Mouse (Mus musculus) embryonic stem cell, embryonic (primary cell): ENCODE results near the gene Gzmm.

Experiments
- CTCF ChIA-PET, 4 experiments: fragments of 300-600 bp in 2 of 4; fragments of 350-600 bp in 2 of 4; sonication (Branson Sonifier 250); formaldehyde crosslinking; loops; one replicate each; lab custom pipeline; 2022; ENCODE audit warnings: inconsistent platforms in 2 of 4; lab: Charles Lee
- POLR2A ChIA-PET, 4 experiments: fragments of 300-600 bp in 2 of 4; fragments of 350-600 bp in 2 of 4; sonication (Branson Sonifier 250); formaldehyde crosslinking; loops; one replicate each; lab custom pipeline; 2022; ENCODE audit warnings: antibody characterized with exemption in 4 of 4, inconsistent platforms in 1 of 4; lab: Charles Lee

Gene Gzmm

GRCm38 (mm10) chr10:79703541-79703940 lies 14.7 kb downstream of the Gzmm start:
- ChIA-PET CTCF (interaction anchor here in 3 of 4 experiments (0.5 to 2.3 kb wide), 44 partner anchors 8 to 802 kb away, joined by 3 to 23 read pairs (median 4); partner anchors contain the start of genes C2cd4c (in 1 of the 3), Cdc34 (in 1 of the 3), Madcam1 (in 1 of the 3) and Polrmt (in 1 of the 3)), POLR2A (interaction anchor here (0.6 to 8.4 kb wide), 71 partner anchors 9 to 1694 kb away, joined by 3 to 197 read pairs (median 4); partner anchors contain the start of genes Cdc34 (in 3 of the 4), Gzmm (in 2 of the 4), Madcam1 (in 2 of the 4) and Polrmt (in 2 of the 4))

GRCm38 (mm10) chr10:79704065-79704969 lies 15.5 kb downstream of the Gzmm start, which contains the start of gene Bsg:
Bsg (plus strand) TSS chr10:79704491.
- ChIA-PET POLR2A (interaction anchor here (0.6 to 8.4 kb wide), 83 partner anchors 8 to 1695 kb away, joined by 3 to 197 read pairs (median 4); partner anchors contain the start of genes Cdc34 (in 3 of the 4), Gzmm (in 2 of the 4), Madcam1 (in 2 of the 4) and Polrmt (in 2 of the 4)), CTCF (interaction anchor here (0.5 to 2.3 kb wide), 49 partner anchors 8 to 802 kb away, joined by 3 to 23 read pairs (median 4); partner anchors contain the start of genes Madcam1 (in 2 of the 4), C2cd4c (in 1 of the 4), Cdc34 (in 1 of the 4) and Polrmt (in 1 of the 4))

GRCm38 (mm10) chr10:79704970-79705360 lies 16.1 kb downstream of the Gzmm start:
- ChIA-PET POLR2A (interaction anchor here (0.6 to 8.4 kb wide), 29 partner anchors 8 to 401 kb away, joined by 3 to 197 read pairs (median 7); partner anchors contain the start of genes Cdc34 (in 2 of the 4), Gzmm (in 2 of the 4), Tpgs1 (in 2 of the 4) and Med16 (in 1 of the 4)), CTCF (interaction anchor here in 3 of 4 experiments (0.5 to 2.3 kb wide), 9 partner anchors 9 to 75 kb away, joined by 3 to 16 read pairs (median 5); partner anchors contain the start of gene Madcam1 (in 1 of the 3))

- POLR2A ChIA-PET, result interaction anchor here in 3 of 4 experiments (0.6 to 8.4 kb wide), 25 partner anchors 8 to 159 kb away, joined by 3 to 197 read pairs (median 5); partner anchors contain the start of genes Cdc34 (in 2 of the 3), Gzmm (in 2 of the 3), Tpgs1 (in 2 of the 3) and Fgf22 (in 1 of the 3)
- CTCF ChIA-PET, result interaction anchor here in 3 of 4 experiments (0.6 to 1.3 kb wide), 5 partner anchors 13 to 203 kb away, joined by 3 read pairs; partner anchors contain the start of gene Med16 (in 1 of the 3)
Observed at GRCm38 (mm10) chr10:79705951-79706350, 17.1 kb downstream of the Gzmm start.

- POLR2A ChIA-PET, result interaction anchor here in 3 of 4 experiments (0.6 to 8.4 kb wide), 20 partner anchors 8 to 131 kb away, joined by 3 to 197 read pairs (median 7); partner anchors contain the start of genes Cdc34 (in 2 of the 3), Gzmm (in 2 of the 3), Tpgs1 (in 2 of the 3) and Fgf22 (in 1 of the 3)
- CTCF ChIA-PET, result interaction anchor here in 3 of 4 experiments (0.5 to 3.4 kb wide), 8 partner anchors 11 to 184 kb away, joined by 3 to 12 read pairs (median 3); partner anchors contain the start of gene Cfd (in 1 of the 3)
Observed at GRCm38 (mm10) chr10:79706406-79707094, 17.7 kb downstream of the Gzmm start.

- ChIA-PET CTCF (interaction anchor here in 2 of 4 experiments (0.5 to 3.4 kb wide), 8 partner anchors 11 to 184 kb away, joined by 3 to 12 read pairs (median 3); partner anchors contain the start of genes Cdc34 (in 1 of the 2), Cfd (in 1 of the 2) and Polrmt (in 1 of the 2)), POLR2A (interaction anchor here (0.5 to 8.4 kb wide), 21 partner anchors 9 to 154 kb away, joined by 3 to 197 read pairs (median 4); partner anchors contain the start of genes Cdc34 (in 2 of the 4), Gzmm (in 2 of the 4), Polrmt (in 2 of the 4) and Tpgs1 (in 2 of the 4))
Observed at GRCm38 (mm10) chr10:79707162-79707561, 18.3 kb downstream of the Gzmm start.

- ChIA-PET POLR2A (interaction anchor here (0.5 to 8.4 kb wide), 29 partner anchors 10 to 277 kb away, joined by 3 to 197 read pairs (median 4); partner anchors contain the start of genes Cdc34 (in 2 of the 4), Gzmm (in 2 of the 4), Tpgs1 (in 2 of the 4) and Fgf22 (in 1 of the 4)), CTCF (interaction anchor here in 2 of 4 experiments (0.6 to 3.4 kb wide), 8 partner anchors 10 to 113 kb away, joined by 3 to 12 read pairs (median 3); partner anchors contain the start of genes Cdc34 (in 1 of the 2) and Polrmt (in 1 of the 2))
Observed at GRCm38 (mm10) chr10:79707759-79708158, 18.9 kb downstream of the Gzmm start.

- CTCF ChIA-PET, result interaction anchor here in 3 of 4 experiments (0.8 to 3.4 kb wide), 9 partner anchors 9 to 93 kb away, joined by 3 to 12 read pairs (median 4); partner anchors contain the start of gene Polrmt (in 1 of the 3)
- POLR2A ChIA-PET, result interaction anchor here in 2 of 4 experiments (0.7 to 8.4 kb wide), 24 partner anchors 8 to 276 kb away, joined by 3 to 197 read pairs (median 4); partner anchors contain the start of genes Cdc34 (in 2 of the 2), Gzmm (in 2 of the 2), Tpgs1 (in 2 of the 2) and Madcam1 (in 1 of the 2)
Observed at GRCm38 (mm10) chr10:79708668-79709067, 19.8 kb downstream of the Gzmm start.

GRCm38 (mm10) chr10:79709307-79709706 lies 20.5 kb downstream of the Gzmm start:
- CTCF ChIA-PET, result interaction anchor here in 3 of 4 experiments (0.6 to 3.4 kb wide), 14 partner anchors 9 to 114 kb away, joined by 3 to 12 read pairs (median 4); partner anchors contain the start of gene Polrmt (in 1 of the 3)
- POLR2A ChIA-PET, result interaction anchor here in 2 of 4 experiments (0.6 to 8.4 kb wide), 20 partner anchors 9 to 668 kb away, joined by 3 to 197 read pairs (median 4); partner anchors contain the start of genes C2cd4c (in 2 of the 2), Gzmm (in 2 of the 2), Tpgs1 (in 2 of the 2) and Cdc34 (in 1 of the 2)

GRCm38 (mm10) chr10:79712029-79712428 lies 23.2 kb downstream of the Gzmm start:
- ChIA-PET POLR2A (interaction anchor here in 3 of 4 experiments (0.6 to 2.5 kb wide), 10 partner anchors 8 to 1889 kb away, joined by 3 to 9 read pairs (median 3); partner anchors contain the start of genes Bsg (in 1 of the 3), Polrmt (in 1 of the 3) and Ptbp1 (in 1 of the 3)), CTCF (interaction anchor here (0.5 to 1.2 kb wide), 38 partner anchors 8 to 557 kb away, joined by 3 to 10 read pairs (median 4); partner anchors contain the start of genes Madcam1 (in 2 of the 4), Bsg (in 1 of the 4), Cdc34 (in 1 of the 4) and Palm (in 1 of the 4))

GRCm38 (mm10) chr10:79712499-79713126 lies 23.8 kb downstream of the Gzmm start:
- CTCF ChIA-PET, result interaction anchor here (0.5 to 1.0 kb wide), 33 partner anchors 9 to 557 kb away, joined by 3 to 10 read pairs (median 4); partner anchors contain the start of genes Bsg (in 1 of the 4), Cdc34 (in 1 of the 4), Madcam1 (in 1 of the 4) and Palm (in 1 of the 4)
- POLR2A ChIA-PET, result interaction anchor here in 3 of 4 experiments (0.6 to 3.2 kb wide), 12 partner anchors 9 to 1889 kb away, joined by 3 to 20 read pairs (median 4); partner anchors contain the start of genes Bsg (in 1 of the 3), Gzmm (in 1 of the 3), Polrmt (in 1 of the 3) and Ptbp1 (in 1 of the 3)

GRCm38 (mm10) chr10:79713163-79713562 lies 24.3 kb downstream of the Gzmm start:
- POLR2A ChIA-PET, result interaction anchor here in 3 of 4 experiments (0.6 to 3.2 kb wide), 7 partner anchors 8 to 147 kb away, joined by 3 to 20 read pairs (median 7); partner anchors contain the start of genes Bsg (in 1 of the 3) and Gzmm (in 1 of the 3)

GRCm38 (mm10) chr10:79714996-79715395 lies 26.2 kb downstream of the Gzmm start:
- ChIA-PET POLR2A (interaction anchor here in 3 of 4 experiments (0.9 to 3.2 kb wide), 19 partner anchors 9 to 145 kb away, joined by 3 to 25 read pairs (median 6); partner anchors contain the start of genes Bsg (in 2 of the 3), Gzmm (in 1 of the 3) and Polrmt (in 1 of the 3)), CTCF (interaction anchor here in 3 of 4 experiments (0.6 to 1.6 kb wide), 7 partner anchors 11 to 81 kb away, joined by 3 to 5 read pairs (median 4); partner anchors contain the start of gene Bsg (in 3 of the 3))

More at GRCm38 (mm10) chr10:79713163-79713562, 24.3 kb downstream of the Gzmm start:
- CTCF ChIA-PET, result no interaction called here
